Mouse (Mus musculus) liver, adult 2 months (tissue): Measurements from ENCODE around the gene Mfsd9. TPM values are rescaled to one million over a fixed set of nuclear protein-coding genes. Genes with fewer than 3 reads are reported as not detected.

ENCODE experiments used
- DNase-seq: peaks from one replicate; pipeline ENCODE4 v3.0.0-alpha.2; 2011; ENCODE audit warnings: low read depth, low spot score; ENCODE audit errors: extremely low read depth
- H3K27ac ChIP-seq: fragments of 200-500 bp; replicated peaks from 2 replicates; pipeline ENCODE4 v1.5.1; 2012; ENCODE audit warnings: low read depth, mild to moderate bottlenecking, control low read depth, inconsistent platforms, low read length; ENCODE audit not compliant: insufficient read depth
- H3K27me3 ChIP-seq: fragments of 200-500 bp; 2 replicates; pipeline ENCODE4 v1.6.1; 2012; ENCODE audit warnings: mild to moderate bottlenecking, moderate library complexity, low read length, inconsistent platforms; ENCODE audit not compliant: control insufficient read depth, insufficient read depth
- H3K36me3 ChIP-seq: fragments of 200-500 bp; 2 replicates; pipeline ENCODE4 v1.6.1; 2012; ENCODE audit warnings: low read length, inconsistent platforms; ENCODE audit not compliant: control insufficient read depth, insufficient read depth
- H3K4me1 ChIP-seq: fragments of 200-500 bp; 2 replicates; pipeline ENCODE4 v1.6.1; 2011; ENCODE audit warnings: low read length; ENCODE audit not compliant: control insufficient read depth, insufficient read depth
- H3K4me3 ChIP-seq: fragments of 200-500 bp; 2 replicates; pipeline ENCODE4 v1.5.1; 2011; ENCODE audit warnings: low read depth, mild to moderate bottlenecking, control low read depth, low read length, moderate library complexity; ENCODE audit not compliant: insufficient read depth
- H3K79me2 ChIP-seq: fragments of 200-500 bp; 2 replicates; pipeline ENCODE4 v1.6.1; 2012; ENCODE audit warnings: inconsistent platforms, mild to moderate bottlenecking, low read length, moderate library complexity; ENCODE audit not compliant: control insufficient read depth, insufficient read depth
- H3K9ac ChIP-seq: fragments of 200-500 bp; 2 replicates; pipeline ENCODE4 v1.6.1; 2012; ENCODE audit warnings: low read depth, mild to moderate bottlenecking, control low read depth, inconsistent platforms, low read length
- CTCF ChIP-seq: fragments of 200-500 bp; IDR thresholded peaks from 2 replicates; pipeline ENCODE4 v1.5.1; 2011; ENCODE audit warnings: low read depth, low read length, control low read depth
- POLR2A ChIP-seq: fragments of 200-500 bp; IDR thresholded peaks from 2 replicates; pipeline ENCODE4 v1.6.1; 2011; ENCODE audit warnings: low read length, control low read depth; ENCODE audit not compliant: insufficient read depth; ENCODE audit errors: extremely low read depth
- WGBS: fragments of 180-500 bp; shearing (Covaris S2); methylation state at CpG from one replicate; pipeline ENCODE4 v1.1.7; 2018; 5-methylcytosine and 5-hydroxymethylcytosine counted together
- polyA plus RNA-seq: library from polyadenylated mRNA; depleted of rRNA; stranded (reverse); fragments of >200 nt; gene quantifications from 2 replicates; pipeline ENCODE4 v1.2.3, GENCODE M21; 2012; rRNA removed
- total RNA-seq: library from RNA; depleted of rRNA; stranded (reverse); fragments of >200 nt; gene quantifications from 2 replicates; pipeline ENCODE4 v1.2.3, GENCODE M21; 2014; rRNA removed

Mfsd9 gene
- total RNA-seq = 1.8 and 1.9 TPM in 2 replicates
- polyA plus RNA-seq = 1.2 and 1.6 TPM in 2 replicates

DNA sequence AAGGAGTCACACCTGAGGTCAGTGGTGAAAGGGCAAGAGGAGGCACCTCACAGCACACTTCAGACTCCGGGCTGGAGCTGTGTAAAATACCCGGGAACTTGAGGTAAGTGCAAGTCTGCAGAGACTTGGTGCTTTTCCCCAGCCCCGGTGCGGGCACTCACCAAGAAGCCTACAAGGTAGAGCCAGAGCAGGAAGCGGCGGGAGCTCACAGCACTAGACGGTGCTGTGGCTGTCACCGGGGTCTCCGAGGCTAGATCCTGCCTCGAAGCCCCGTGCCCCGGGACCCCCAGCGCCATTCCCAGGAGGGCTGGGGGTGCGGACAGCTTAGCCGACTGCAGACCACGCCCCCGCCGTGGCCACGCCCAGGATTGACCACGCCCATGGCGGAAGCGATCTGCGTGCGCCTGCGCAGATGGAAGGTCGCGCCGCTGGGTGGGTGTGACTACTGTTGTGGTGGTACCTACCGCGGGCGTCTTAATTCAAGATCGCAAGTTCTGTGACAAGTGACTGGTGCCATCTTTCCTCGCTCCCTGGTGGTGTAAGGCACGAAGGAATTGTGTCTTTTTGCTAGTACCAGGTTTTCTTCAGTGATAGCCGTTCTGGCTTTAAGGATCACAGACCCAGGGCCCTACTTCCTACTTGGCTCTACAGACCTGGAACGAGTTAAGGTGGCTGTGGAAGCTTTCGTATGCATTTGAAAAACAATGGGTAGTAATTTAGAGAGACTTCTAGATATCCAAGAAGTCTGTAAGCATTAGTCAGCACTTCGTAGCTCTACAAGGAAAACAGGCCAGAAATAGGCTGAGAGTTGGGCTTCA is at the start of gene Mfsd9:
Gene Mfsd9 (minus strand): TSS at position 364 of the 818 bp plus-strand sequence.
- H3K79me2 ChIP-seq = no peaks in the 10 kb centered on the region
- TF ChIP-seq POLR2A (no peak), CTCF (no peak)
- H3K36me3 ChIP-seq = no peaks in the 10 kb centered on the region
- peak within 1 kb of the TSS; percentile 84 for H3K9ac ChIP-seq
- WGBS = 4% methylated on average over 38 of the region's 38 CpGs
- DNase-seq = peak; percentile 66
- peak within 1 kb of the TSS; percentile 95 for H3K4me3 ChIP-seq
- peaks cover 6% of the 10 kb centered on the region for H3K4me1 ChIP-seq
- no peak within 1 kb of the TSS for H3K27ac ChIP-seq
- H3K27me3 ChIP-seq = no peaks in the 10 kb centered on the region

DNA sequence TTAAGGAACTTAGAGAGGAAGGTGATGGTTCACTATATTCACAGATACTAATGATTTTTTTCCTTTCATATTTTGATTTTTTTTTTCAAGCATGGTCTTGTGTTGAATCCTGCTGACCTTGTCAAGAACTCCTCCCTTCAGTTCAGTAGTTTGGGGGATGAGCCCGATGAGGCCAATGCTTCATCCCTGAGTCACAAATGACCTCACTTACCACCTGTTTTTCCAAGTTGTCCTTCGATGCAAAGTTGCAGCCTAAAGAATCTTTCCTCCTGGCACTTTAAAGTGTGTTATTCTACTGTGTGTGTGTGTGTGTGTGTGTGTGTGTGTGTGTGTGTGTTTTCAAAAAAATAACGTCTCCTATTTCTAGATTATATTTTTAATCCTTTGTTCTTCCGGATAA is 45.0 kb upstream of the Mfsd9 start:
- H3K79me2 ChIP-seq = no peaks in the 10 kb centered on the region
- 83% methylated on average over 4 of the region's 4 CpGs for WGBS
- H3K4me3 ChIP-seq = no peak overlapping the region
- no peaks in the 10 kb centered on the region for H3K36me3 ChIP-seq
- H3K27ac ChIP-seq = no peak overlapping the region
- no peak for TF ChIP-seq POLR2A
- TF ChIP-seq CTCF = no peak
- DNase-seq = no peak
- no peaks in the 10 kb centered on the region for H3K4me1 ChIP-seq
- no peak overlapping the region for H3K9ac ChIP-seq
- H3K27me3 ChIP-seq = no peaks in the 10 kb centered on the region

DNA sequence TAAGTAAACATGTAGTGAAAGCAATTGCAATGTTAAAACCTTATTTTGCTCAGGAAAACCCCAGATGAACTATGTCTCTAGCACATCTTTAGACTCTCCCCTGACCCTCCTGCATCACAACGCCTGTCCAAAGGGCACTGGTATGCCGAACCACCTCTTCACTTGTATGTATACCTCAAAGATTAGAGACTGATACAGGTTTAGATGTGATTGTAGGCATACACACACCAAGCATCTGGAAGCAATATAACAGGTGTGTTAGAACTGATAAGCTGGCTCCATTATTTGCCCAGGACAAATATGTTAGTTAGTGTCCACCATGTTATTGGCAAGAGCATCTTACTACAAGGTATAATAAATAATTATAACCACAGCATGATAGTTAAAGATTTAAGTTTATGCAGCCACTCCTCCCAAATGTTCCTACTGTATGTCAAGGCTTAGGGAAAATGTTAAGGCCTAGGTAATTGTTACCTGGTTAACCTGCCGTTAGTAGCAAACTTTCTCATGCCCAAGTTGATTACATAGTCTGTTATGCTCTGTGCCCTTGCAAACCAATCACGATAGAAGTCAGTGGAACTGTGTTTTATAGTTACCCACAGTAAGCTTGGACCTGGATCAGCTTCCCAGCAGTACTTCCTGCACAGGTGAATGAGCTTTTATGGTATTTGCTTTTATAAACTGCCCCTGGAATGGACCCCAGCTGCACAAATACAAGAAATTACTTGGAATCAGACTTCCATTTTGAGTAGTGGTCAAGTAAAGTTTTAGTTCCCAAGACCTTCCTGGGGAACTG is 40.4 kb upstream of the Mfsd9 start:
- Histone ChIP-seq H3K79me2 (no peaks in the 10 kb centered on the region), H3K9ac (no peak overlapping the region), H3K4me1 (no peaks in the 10 kb centered on the region), H3K36me3 (no peaks in the 10 kb centered on the region), H3K27me3 (no peaks in the 10 kb centered on the region), H3K4me3 (no peak overlapping the region), H3K27ac (no peak overlapping the region)
- WGBS = 77% methylated on average over 4 of the region's 4 CpGs
- DNase-seq = no peak
- TF ChIP-seq CTCF (no peak), POLR2A (no peak)

DNA sequence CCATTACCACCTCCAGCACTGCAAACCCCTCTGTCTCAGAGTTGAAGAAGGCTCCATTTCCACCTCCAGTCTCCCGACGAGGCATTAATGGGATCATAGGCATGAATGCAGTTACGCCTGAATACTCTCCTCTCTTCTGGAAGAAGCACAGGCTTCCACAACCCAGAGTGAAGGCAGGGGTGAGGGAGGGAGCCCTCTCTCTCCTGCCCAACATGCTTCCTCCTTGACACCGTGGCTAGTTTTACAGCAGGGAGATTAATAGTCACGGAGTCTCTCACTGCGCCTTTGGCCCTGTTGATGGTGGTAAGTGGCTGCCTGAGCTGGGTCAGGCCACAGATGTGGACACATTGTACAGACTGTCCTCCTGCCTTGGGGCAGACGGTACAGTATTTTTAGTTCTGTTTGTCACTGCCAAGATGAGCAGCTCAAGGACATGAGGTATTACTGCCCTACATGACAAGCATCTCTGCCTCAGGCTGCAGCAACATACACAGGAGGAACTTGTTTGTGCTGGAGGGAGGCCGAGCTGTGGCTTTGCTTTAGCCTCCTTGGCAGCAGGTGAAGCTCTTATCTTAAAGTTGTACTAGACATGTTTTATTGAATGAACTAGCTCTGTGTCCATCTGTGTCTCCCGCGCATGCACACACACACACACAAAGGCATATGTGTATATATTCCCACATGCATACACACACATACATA is 38.9 kb upstream of the Mfsd9 start:
- H3K4me1 ChIP-seq = no peaks in the 10 kb centered on the region
- H3K79me2 ChIP-seq = no peaks in the 10 kb centered on the region
- TF ChIP-seq CTCF (no peak), POLR2A (no peak)
- DNase-seq = no peak
- no peaks in the 10 kb centered on the region for H3K27me3 ChIP-seq
- no peaks in the 10 kb centered on the region for H3K36me3 ChIP-seq
- H3K27ac ChIP-seq = no peak overlapping the region
- no peak overlapping the region for H3K4me3 ChIP-seq
- 79% methylated on average over 10 of the region's 10 CpGs for WGBS
- H3K9ac ChIP-seq = no peak overlapping the region

DNA sequence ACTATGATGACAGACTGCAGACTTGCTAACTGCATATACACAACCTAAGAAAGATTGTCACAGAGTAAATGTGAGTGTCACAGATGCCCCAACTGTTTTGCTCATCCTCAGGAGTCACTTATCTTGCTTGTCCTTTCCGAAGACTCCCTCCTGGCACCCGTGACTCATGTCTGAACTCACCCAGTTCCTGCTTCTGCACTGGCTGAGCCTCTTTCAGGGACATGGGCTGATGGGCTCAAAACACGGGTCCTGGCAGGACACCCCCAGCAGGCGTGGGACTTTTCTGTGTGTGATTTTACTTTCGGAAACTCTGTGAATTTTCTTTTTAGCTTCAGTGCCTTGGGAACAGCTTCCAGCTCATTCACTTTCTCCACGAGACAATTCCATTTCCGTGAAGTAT is 35.3 kb upstream of the Mfsd9 start:
- no peak overlapping the region for H3K27ac ChIP-seq
- no peak overlapping the region for H3K4me3 ChIP-seq
- H3K79me2 ChIP-seq = no peaks in the 10 kb centered on the region
- no peak for TF ChIP-seq CTCF
- no peak for TF ChIP-seq POLR2A
- no peaks in the 10 kb centered on the region for H3K4me1 ChIP-seq
- DNase-seq = no peak
- no peak overlapping the region for H3K9ac ChIP-seq
- no peaks in the 10 kb centered on the region for H3K27me3 ChIP-seq
- no peaks in the 10 kb centered on the region for H3K36me3 ChIP-seq
- 64% methylated on average over 7 of the region's 7 CpGs for WGBS
